Mouse (Mus musculus) forebrain, embryonic 15.5 days (tissue): ENCODE results near the gene Slc24a2. TPM values are rescaled to one million over a fixed set of nuclear protein-coding genes. Genes with fewer than 3 reads are reported as not detected.

Experiments
- ATAC-seq: fragments of 200-750 bp; cut with Nextera tagmentation; replicated peaks from 2 replicates; pipeline ENCODE4 v1.8.0; 2017; ENCODE audit warnings: mild to moderate bottlenecking, moderate TSS enrichment, moderate library complexity
- H3K27ac ChIP-seq: fragments of 300-500 bp; sonication (generic); replicated peaks from 2 replicates; pipeline ENCODE4 v1.5.1; 2015; ENCODE audit warnings: mild to moderate bottlenecking, inconsistent platforms
- H3K27me3 ChIP-seq: fragments of 300-500 bp; sonication (generic); 2 replicates; pipeline ENCODE4 v1.6.1; 2015; ENCODE audit warnings: inconsistent platforms
- H3K36me3 ChIP-seq: fragments of 300-500 bp; sonication (generic); 2 replicates; pipeline ENCODE4 v1.6.1; 2015; ENCODE audit warnings: mild to moderate bottlenecking, inconsistent platforms
- H3K4me1 ChIP-seq: fragments of 300-500 bp; sonication (generic); 2 replicates; pipeline ENCODE4 v1.6.1; 2015; ENCODE audit warnings: inconsistent platforms
- H3K4me2 ChIP-seq: fragments of 300-500 bp; sonication (generic); replicated peaks from 2 replicates; pipeline ENCODE4 v1.6.1; 2015; ENCODE audit warnings: mild to moderate bottlenecking, inconsistent platforms
- H3K4me3 ChIP-seq: fragments of 300-500 bp; sonication (generic); 2 replicates; pipeline ENCODE4 v1.5.1; 2015; ENCODE audit warnings: mild to moderate bottlenecking, inconsistent platforms
- H3K9ac ChIP-seq: fragments of 300-500 bp; sonication (generic); replicated peaks from 2 replicates; pipeline ENCODE4 v1.6.1; 2015; ENCODE audit warnings: mild to moderate bottlenecking, inconsistent platforms
- H3K9me3 ChIP-seq: fragments of 300-500 bp; sonication (generic); 2 replicates; pipeline ENCODE4 v1.6.1; 2016; ENCODE audit warnings: inconsistent platforms
- WGBS: fragments of 180-500 bp; shearing (Covaris S2); methylation state at CpG from one replicate; pipeline ENCODE4 v1.1.7; 2015; ENCODE audit warnings: mixed read lengths; 5-methylcytosine and 5-hydroxymethylcytosine counted together
- polyA plus RNA-seq: library from polyadenylated mRNA; unstranded; fragments of >200 nt; fragmentation: Nextera tagmentation; extraction: Ambion mirVana; gene quantifications from 2 replicates; pipeline ENCODE4 v1.2.1, GENCODE M21; 2015

Gene Slc24a2
- polyA plus RNA-seq, 1 experiment from 2014 or later, result 2.2 TPM

DNA sequence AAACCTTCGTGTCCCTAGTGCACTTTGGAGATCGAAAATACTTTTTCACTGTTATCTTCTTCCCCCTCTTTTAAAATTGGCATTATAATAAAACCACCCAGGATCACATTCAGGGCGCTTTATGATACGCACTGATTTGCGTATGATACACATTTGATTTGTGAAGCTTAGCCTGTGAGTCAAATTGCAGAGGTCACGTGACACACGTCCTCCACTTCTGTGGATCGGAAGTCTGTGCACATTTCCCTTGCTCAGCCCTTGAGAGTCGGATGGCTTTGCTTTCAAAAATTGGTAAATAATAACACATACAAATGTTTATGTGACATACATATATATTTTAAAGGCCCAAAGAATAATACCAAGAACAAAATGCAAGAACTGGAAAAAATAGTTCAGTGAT lies 294.1 kb downstream of the Slc24a2 start:
- 95% methylated on average over 9 of the region's 9 CpGs for WGBS

More for the DNA sequence above, 294.1 kb downstream of the Slc24a2 start:
- H3K36me3 ChIP-seq, result no peaks in the 10 kb centered on the region
- 0 out of 2 replicates have a peak, but pooled peaks cover under 1% of the 10 kb centered on the region for H3K4me1 ChIP-seq
- no peak overlapping the region for H3K4me3 ChIP-seq
- H3K4me2 ChIP-seq, result no peak overlapping the region
- H3K9me3 ChIP-seq, result no peaks in the 10 kb centered on the region
- no peak overlapping the region for H3K9ac ChIP-seq
- H3K27me3 ChIP-seq, result no peaks in the 10 kb centered on the region
- no peak for ATAC-seq
- H3K27ac ChIP-seq, result no peak overlapping the region
